Mouse (Mus musculus): ENCODE measurements around the gene Zkscan16. TPM values are rescaled to one million over a fixed set of nuclear protein-coding genes. Genes with fewer than 3 reads are reported as not detected.

The Zkscan16 gene
- polyA plus RNA-seq, 1 experiment from 2014 or later = 1.2 TPM

DNA sequence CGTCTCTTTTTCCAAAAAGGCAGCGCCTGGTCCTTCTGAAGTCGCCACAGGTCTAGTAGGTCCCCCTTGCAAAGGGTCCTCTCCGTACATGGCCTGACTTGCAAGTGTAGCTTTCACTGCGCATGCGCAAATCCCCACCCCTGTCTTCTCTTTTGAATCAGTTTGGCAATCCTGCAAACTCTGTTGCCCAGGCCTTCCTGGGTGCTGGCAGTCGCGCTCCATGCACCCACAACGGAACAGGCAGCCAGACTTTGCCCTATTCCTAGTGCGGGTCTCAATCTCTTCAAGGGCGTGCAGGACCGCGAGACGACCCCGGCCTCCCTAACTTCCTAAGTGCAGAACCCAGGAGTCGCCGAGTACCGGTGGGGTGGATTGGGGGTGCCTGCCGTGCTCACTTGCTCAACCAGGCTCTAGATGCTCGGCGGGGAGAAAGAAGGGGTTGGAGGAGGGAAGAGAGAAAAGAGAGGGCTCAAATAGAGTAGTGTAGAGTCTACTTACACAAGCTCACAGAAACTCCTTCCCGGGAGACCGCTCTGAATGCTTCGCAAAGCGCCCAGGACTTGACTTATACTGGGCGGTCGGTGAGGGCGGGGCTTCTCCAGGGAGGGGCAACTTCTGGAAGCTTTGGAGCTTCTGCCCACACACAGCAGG, 43.2 kb downstream of the Zkscan16 start, which contains the start of gene Ptgr1:
Gene Ptgr1, minus strand, starts transcription at position 580 of the 651 bp plus-strand sequence.
- ATAC-seq (replicated peaks; ENCODE audit: low FRiP score) = peak; percentile 67
- peak within 1 kb of the TSS; percentile 58 for H3K4me3 ChIP-seq (ENCODE audit: low read depth, low read length)
- peak; percentile 91 for DNase-seq (ENCODE audit: low spot score)
- no peak within 1 kb of the TSS for H3K27ac ChIP-seq (ENCODE audit: low read depth, low read length)
- peak within 1 kb of the TSS; percentile 64 for H3K9ac ChIP-seq (ENCODE audit: low read length)
- no peaks in the 10 kb centered on the region for H3K36me3 ChIP-seq (ENCODE audit: control insufficient read depth, insufficient read depth, low read length)
- no peaks in the 10 kb centered on the region for H3K9me3 ChIP-seq (ENCODE audit: control insufficient read depth, low read length)
- 1% methylated on average over 28 of the region's 28 CpGs for WGBS
- H3K27me3 ChIP-seq (ENCODE audit: control insufficient read depth, insufficient read depth, low read length) = no peaks in the 10 kb centered on the region
- H3K4me1 ChIP-seq (replicated peaks; ENCODE audit: control insufficient read depth, insufficient read depth, low read length) = peaks cover 4% of the 10 kb centered on the region; the same call in 1 of the 2 replicates
- peak within 1 kb of the TSS; percentile 76 for H3K4me2 ChIP-seq (ENCODE audit: low read depth, low read length, severe bottlenecking)

DNA sequence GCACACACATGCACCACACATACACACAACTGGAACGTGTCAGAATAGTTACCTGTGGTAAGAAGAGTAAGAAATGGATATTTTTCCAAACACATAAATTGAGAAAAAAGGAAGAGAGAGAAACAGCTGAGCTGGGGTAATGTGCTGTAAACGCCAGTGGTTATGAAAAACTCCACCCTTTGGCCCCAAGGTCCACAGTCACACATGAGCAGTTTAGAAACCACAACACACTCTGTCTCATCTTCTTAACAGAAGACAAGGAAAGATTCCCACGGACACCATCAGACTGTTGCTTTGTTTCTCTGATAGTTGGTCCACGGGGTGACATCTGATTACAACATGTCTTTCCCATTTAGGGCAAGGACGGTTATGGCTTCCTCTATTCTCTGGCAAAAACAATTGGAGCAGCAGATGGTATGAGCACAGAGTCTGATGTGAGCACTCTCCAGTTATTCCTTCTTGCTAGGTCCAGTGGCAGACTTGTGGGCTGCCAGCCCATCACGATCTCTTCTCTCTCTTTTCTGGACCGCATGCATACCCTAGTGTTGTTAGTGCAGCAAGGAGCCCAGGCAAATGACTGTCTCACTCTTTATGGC, 46.0 kb downstream of the Zkscan16 start:
- ATAC-seq (replicated peaks; ENCODE audit: low FRiP score) = no peak
- no peak for DNase-seq (ENCODE audit: low spot score)
- H3K9ac ChIP-seq (ENCODE audit: low read length) = no peak overlapping the region
- H3K4me3 ChIP-seq (ENCODE audit: low read depth, low read length) = no peak overlapping the region
- WGBS = 85% methylated on average over 7 of the region's 7 CpGs
- H3K9me3 ChIP-seq (ENCODE audit: control insufficient read depth, low read length) = no peaks in the 10 kb centered on the region
- peaks cover 4% of the 10 kb centered on the region; the same call in 1 of the 2 replicates for H3K4me1 ChIP-seq (replicated peaks; ENCODE audit: control insufficient read depth, insufficient read depth, low read length)
- H3K27me3 ChIP-seq (ENCODE audit: control insufficient read depth, insufficient read depth, low read length) = no peaks in the 10 kb centered on the region
- H3K36me3 ChIP-seq (ENCODE audit: control insufficient read depth, insufficient read depth, low read length) = no peaks in the 10 kb centered on the region
- no peak overlapping the region for H3K4me2 ChIP-seq (ENCODE audit: low read depth, low read length, severe bottlenecking)
- H3K27ac ChIP-seq (ENCODE audit: low read depth, low read length) = no peak overlapping the region

DNA sequence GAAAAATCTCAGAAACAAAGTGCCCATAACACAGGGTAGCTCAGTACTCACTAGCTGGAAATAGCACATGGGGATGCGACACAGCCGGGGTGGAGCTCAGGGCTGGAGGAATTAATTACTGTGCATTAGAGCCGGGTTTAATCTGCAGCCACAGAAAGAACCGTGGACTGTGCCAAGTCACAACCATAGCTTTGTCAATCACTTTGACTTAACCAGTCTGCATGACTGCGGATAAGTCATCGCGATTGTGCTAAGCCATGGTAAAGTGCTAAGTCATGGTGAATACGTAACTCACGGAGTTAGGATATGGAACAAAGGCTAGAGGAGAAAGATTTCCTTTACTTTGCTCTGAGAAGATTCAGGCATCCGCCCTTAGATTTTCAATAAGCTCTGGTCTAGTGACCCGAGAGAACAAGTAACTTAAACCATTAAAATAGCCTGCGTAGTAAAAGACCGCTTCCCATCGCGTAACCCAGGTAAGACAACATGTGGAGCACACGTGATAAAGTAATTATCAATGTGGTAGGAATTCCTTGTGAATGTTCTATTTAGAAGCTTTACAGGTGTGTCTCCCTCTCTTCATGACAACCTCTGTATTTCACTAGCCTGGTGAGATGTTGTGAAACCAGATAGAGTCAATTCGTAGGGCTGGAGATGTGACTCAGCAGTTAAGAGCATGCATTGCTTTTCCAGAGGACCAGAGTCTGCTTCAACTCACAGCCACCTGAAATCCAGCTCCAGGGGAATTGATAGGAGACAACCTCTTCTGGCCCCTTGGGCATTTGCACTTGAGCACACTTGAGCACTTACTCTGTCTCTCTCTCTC, 47.4 kb downstream of the Zkscan16 start:
- H3K9me3 ChIP-seq (ENCODE audit: control insufficient read depth, low read length) = no peaks in the 10 kb centered on the region
- no peak overlapping the region for H3K9ac ChIP-seq (ENCODE audit: low read length)
- H3K36me3 ChIP-seq (ENCODE audit: control insufficient read depth, insufficient read depth, low read length) = no peaks in the 10 kb centered on the region
- H3K27me3 ChIP-seq (ENCODE audit: control insufficient read depth, insufficient read depth, low read length) = no peaks in the 10 kb centered on the region
- H3K27ac ChIP-seq (ENCODE audit: low read depth, low read length) = no peak overlapping the region
- H3K4me1 ChIP-seq (replicated peaks; ENCODE audit: control insufficient read depth, insufficient read depth, low read length) = peaks cover 4% of the 10 kb centered on the region; the same call in 1 of the 2 replicates
- WGBS = 83% methylated on average over 17 of the region's 17 CpGs
- H3K4me2 ChIP-seq (ENCODE audit: low read depth, low read length, severe bottlenecking) = no peak overlapping the region
- DNase-seq (ENCODE audit: low spot score) (no peak), ATAC-seq (replicated peaks; ENCODE audit: low FRiP score) (no peak)
- no peak overlapping the region for H3K4me3 ChIP-seq (ENCODE audit: low read depth, low read length)

DNA sequence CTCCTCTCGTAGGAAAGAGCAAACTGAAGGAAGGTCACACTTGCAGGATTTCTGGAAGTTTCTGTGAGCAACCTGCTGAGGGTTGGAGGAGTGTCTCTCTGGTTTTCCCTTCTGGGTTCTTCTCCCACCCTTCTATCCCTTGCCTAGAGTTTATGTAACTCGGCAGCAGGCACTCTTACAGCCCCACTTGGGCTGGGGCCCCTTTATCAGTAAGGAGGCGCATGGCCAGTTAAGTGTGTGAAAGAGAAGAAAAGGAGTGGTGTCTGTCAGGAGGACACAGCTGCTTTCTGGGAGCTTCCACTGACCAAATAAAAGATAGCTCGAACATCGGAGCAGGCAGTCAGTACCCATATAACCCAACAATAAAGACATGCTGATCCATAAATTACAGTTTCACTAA, 48.8 kb downstream of the Zkscan16 start:
- no peaks in the 10 kb centered on the region for H3K9me3 ChIP-seq (ENCODE audit: control insufficient read depth, low read length)
- WGBS = 86% methylated on average over 5 of the region's 5 CpGs
- no peaks in the 10 kb centered on the region for H3K27me3 ChIP-seq (ENCODE audit: control insufficient read depth, insufficient read depth, low read length)
- DNase-seq (ENCODE audit: low spot score) (no peak), ATAC-seq (replicated peaks; ENCODE audit: low FRiP score) (no peak)
- no peak overlapping the region for H3K4me3 ChIP-seq (ENCODE audit: low read depth, low read length)
- H3K4me2 ChIP-seq (ENCODE audit: low read depth, low read length, severe bottlenecking) = no peak overlapping the region
- no peak overlapping the region for H3K9ac ChIP-seq (ENCODE audit: low read length)
- H3K4me1 ChIP-seq (replicated peaks; ENCODE audit: control insufficient read depth, insufficient read depth, low read length) = peaks cover under 1% of the 10 kb centered on the region; the same call in 1 of the 2 replicates
- H3K36me3 ChIP-seq (ENCODE audit: control insufficient read depth, insufficient read depth, low read length) = no peaks in the 10 kb centered on the region
- H3K27ac ChIP-seq (ENCODE audit: low read depth, low read length) = no peak overlapping the region

DNA sequence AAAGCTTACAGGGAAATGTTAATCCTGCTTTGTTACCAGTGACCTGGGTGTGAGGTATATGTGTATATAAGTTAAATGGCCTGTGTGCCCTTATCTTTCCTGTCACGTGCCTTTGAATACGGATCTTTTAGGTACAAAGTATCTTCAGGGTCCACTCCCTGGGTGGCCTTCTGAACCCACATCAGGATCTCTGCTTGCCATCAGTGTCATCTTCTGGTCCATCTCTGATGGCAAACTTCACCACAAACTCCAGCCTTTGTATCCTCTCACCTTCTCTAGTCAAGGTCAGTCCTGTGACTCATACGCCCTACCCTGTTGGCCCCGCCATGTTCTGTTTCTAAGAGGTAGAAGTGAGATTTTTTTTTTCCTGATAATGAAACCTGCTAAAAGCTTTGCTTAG, 51.3 kb downstream of the Zkscan16 start, which contains the start of gene Dnajc25:
Gene Dnajc25, plus strand, starts transcription at position 301 of the 400 bp plus-strand sequence.
- ATAC-seq (replicated peaks; ENCODE audit: low FRiP score) = no peak
- Histone ChIP-seq H3K36me3 (ENCODE audit: control insufficient read depth, insufficient read depth, low read length) (no peaks in the 10 kb centered on the region), H3K9me3 (ENCODE audit: control insufficient read depth, low read length) (no peaks in the 10 kb centered on the region), H3K27ac (ENCODE audit: low read depth, low read length) (no peak within 1 kb of the TSS), H3K4me2 (ENCODE audit: low read depth, low read length, severe bottlenecking) (no peak within 1 kb of the TSS), H3K4me1 (replicated peaks; ENCODE audit: control insufficient read depth, insufficient read depth, low read length) (no peaks in the 10 kb centered on the region), H3K27me3 (ENCODE audit: control insufficient read depth, insufficient read depth, low read length) (no peaks in the 10 kb centered on the region), H3K9ac (ENCODE audit: low read length) (no peak within 1 kb of the TSS), H3K4me3 (ENCODE audit: low read depth, low read length) (no peak within 1 kb of the TSS)
- WGBS = 94% methylated on average over 4 of the region's 4 CpGs
- no peak for DNase-seq (ENCODE audit: low spot score)

DNA sequence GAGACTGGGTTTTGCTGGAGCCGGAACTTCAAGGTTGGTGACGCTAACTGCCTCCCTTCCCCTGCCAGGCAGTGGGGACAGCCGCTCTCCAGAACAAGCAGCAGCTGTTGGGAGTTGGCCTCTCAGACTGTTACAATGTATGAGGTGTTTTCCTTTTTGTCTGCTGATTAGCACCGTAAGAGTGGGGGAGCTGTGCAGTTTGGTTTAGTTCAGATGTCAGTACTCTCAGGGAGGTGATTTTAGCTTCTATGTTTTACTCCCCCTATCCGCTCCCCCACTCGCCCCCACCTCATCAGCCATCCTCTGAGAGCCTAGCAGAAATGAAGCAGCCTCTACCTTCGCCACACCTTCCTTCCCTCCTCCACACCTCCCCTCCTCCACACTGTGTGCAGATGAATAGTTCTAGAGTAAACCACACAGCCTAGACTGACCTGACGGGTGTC, 51.8 kb downstream of the Zkscan16 start:
- Histone ChIP-seq H3K27me3 (ENCODE audit: control insufficient read depth, insufficient read depth, low read length) (no peaks in the 10 kb centered on the region), H3K4me1 (replicated peaks; ENCODE audit: control insufficient read depth, insufficient read depth, low read length) (no peaks in the 10 kb centered on the region), H3K9ac (ENCODE audit: low read length) (no peak overlapping the region), H3K36me3 (ENCODE audit: control insufficient read depth, insufficient read depth, low read length) (no peaks in the 10 kb centered on the region), H3K9me3 (ENCODE audit: control insufficient read depth, low read length) (no peaks in the 10 kb centered on the region), H3K4me2 (ENCODE audit: low read depth, low read length, severe bottlenecking) (no peak overlapping the region), H3K27ac (ENCODE audit: low read depth, low read length) (no peak overlapping the region), H3K4me3 (ENCODE audit: low read depth, low read length) (no peak overlapping the region)
- no peak for DNase-seq (ENCODE audit: low spot score)
- WGBS = 80% methylated on average over 8 of the region's 8 CpGs
- ATAC-seq (replicated peaks; ENCODE audit: low FRiP score) = no peak

DNA sequence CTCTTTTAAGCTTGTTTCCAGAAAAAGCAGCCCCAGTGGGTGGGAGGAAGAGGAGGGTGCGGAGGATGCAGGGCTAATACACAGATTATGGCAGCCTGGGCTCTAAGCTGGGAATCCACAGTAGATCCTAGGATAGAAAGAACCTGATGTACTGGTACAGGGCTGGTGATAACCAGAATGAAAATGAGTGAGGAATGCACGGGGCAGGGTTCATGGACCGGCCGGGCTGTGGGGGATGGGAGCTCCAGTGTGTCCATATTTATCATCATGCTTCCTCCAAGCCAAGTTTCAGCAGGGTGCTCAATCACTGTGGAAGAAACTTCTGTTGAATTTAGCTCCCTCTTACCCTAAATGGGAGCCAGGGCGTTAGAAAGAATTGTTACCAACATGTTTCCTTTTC, 53.7 kb downstream of the Zkscan16 start:
- ATAC-seq (replicated peaks; ENCODE audit: low FRiP score) (no peak), DNase-seq (ENCODE audit: low spot score) (no peak)
- WGBS = 88% methylated on average over 5 of the region's 5 CpGs
- Histone ChIP-seq H3K9ac (ENCODE audit: low read length) (no peak overlapping the region), H3K4me2 (ENCODE audit: low read depth, low read length, severe bottlenecking) (no peak overlapping the region), H3K27me3 (ENCODE audit: control insufficient read depth, insufficient read depth, low read length) (no peaks in the 10 kb centered on the region), H3K9me3 (ENCODE audit: control insufficient read depth, low read length) (no peaks in the 10 kb centered on the region), H3K4me1 (replicated peaks; ENCODE audit: control insufficient read depth, insufficient read depth, low read length) (no peaks in the 10 kb centered on the region), H3K36me3 (ENCODE audit: control insufficient read depth, insufficient read depth, low read length) (no peaks in the 10 kb centered on the region), H3K4me3 (ENCODE audit: low read depth, low read length) (no peak overlapping the region), H3K27ac (ENCODE audit: low read depth, low read length) (no peak overlapping the region)

DNA sequence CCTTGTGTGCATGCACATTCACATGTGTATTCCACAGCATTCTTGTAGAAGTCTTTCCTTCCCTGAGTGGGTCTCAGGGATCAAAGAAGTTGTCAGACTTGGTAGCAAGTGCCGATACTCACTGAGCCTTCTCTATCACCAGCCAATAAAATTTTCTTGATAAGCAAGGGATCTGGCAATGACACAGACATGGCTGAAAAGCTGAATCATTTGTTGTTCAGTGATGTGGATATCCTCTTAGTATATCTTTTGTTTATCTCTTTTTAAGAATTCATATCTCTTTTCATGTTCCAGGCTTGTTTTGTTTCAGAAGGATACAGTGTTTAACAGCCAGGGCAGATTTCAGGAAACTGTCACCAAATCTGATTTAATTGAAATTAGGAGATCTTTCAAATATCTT, 55.3 kb downstream of the Zkscan16 start:
- no peaks in the 10 kb centered on the region for H3K9me3 ChIP-seq (ENCODE audit: control insufficient read depth, low read length)
- H3K36me3 ChIP-seq (ENCODE audit: control insufficient read depth, insufficient read depth, low read length) = no peaks in the 10 kb centered on the region
- ATAC-seq (replicated peaks; ENCODE audit: low FRiP score) (no peak), DNase-seq (ENCODE audit: low spot score) (no peak)
- no peak overlapping the region for H3K4me2 ChIP-seq (ENCODE audit: low read depth, low read length, severe bottlenecking)
- H3K27me3 ChIP-seq (ENCODE audit: control insufficient read depth, insufficient read depth, low read length) = no peaks in the 10 kb centered on the region
- 92% methylated on average over 1 of the region's 1 CpGs for WGBS
- no peak overlapping the region for H3K9ac ChIP-seq (ENCODE audit: low read length)
- no peaks in the 10 kb centered on the region; the same call in 1 of the 2 replicates for H3K4me1 ChIP-seq (replicated peaks; ENCODE audit: control insufficient read depth, insufficient read depth, low read length)
- H3K4me3 ChIP-seq (ENCODE audit: low read depth, low read length) = no peak overlapping the region
- H3K27ac ChIP-seq (ENCODE audit: low read depth, low read length) = no peak overlapping the region
